Mouse (Mus musculus) adrenal gland, adult 18-20 months (tissue): ENCODE results near the gene Zfpm1. TPM values are rescaled to one million over a fixed set of nuclear protein-coding genes. Genes with fewer than 3 reads are reported as not detected.
"Not testable (repeated sequence)": the region's sequence is repeated elsewhere in the genome, so short reads cannot be mapped to it uniquely, and the experiment has no call there.

Experiments used
- DNase-seq, 2 experiments: peaks; one replicate each; pipeline ENCODE4 v3.0.0; 2021 to 2022; ENCODE audit warnings: low spot score in 2 of 2
- total RNA-seq, 2 experiments: library from RNA; stranded (reverse); gene quantifications; 1 replicate in 1 of 2; 2 replicates in 1 of 2; pipeline ENCODE4 v1.2.3; 2021

Zfpm1 gene
- total RNA-seq, 2 experiments from 2014 or later: 11.8 to 14.2 TPM

DNA sequence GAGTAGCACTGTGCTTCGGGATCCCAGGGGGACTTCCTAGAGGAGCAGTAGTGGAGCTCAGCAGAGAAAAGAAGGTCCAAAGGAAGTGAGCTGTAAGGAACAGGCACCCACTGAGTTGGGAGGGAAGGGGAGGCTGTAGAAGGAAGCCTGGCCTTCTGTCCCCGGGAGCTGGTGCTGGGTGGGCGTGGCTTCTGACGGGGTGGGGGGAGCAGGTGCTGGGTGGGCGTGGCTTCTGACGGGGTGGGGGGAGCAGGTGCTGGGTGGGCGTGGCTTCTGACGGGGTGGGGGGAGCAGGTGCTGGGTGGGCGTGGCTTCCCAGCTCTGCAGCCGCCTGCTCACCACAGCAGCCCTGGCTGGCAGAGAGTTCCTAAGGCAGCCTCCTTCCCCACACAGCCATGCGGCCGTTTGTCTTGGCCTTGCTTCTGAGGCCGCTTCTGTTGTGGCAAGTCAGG is 42.0 kb downstream of the Zfpm1 start:
- DNase-seq: not testable (repeated sequence)

DNA sequence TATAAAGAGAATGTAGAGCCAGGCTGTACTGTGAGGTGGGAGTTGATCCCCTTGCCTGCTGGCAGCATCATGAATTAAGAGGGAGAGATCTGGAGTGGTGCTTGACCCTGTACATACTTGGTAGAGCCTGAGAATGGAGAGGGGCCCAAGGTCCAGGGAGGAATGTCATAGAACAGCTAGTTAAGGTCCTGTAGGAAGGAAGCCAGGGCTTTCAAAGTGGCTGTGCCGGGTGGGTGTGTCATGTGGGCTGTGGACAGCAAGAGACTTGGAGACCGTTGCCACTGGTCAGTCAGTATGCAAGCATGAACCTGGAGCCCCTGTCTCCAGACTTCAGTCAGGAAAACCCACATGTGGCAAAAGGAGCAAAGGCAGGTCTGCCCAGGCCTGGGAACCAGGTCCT is 43.3 kb downstream of the Zfpm1 start:
- no peak for DNase-seq

DNA sequence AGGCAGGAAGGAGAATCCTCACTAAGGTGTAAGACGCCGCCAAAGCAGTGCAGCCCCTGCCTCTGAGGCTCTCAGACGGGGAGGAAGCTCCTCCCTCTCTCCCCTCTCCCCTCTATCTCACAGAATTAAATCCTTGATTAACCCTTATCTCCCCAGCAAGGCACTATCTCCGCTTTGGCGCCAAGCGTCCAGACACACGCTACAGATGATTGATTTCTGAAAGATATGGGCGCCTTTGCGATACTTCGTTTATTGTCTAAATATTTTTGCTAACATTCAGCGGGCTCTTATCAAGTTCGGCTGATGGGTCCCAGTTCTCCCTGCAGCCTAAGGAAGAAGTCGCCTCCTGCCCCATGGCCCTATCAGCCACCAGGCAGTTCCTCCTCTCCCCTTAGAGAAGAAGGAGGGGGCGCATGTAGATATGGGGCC is 44.2 kb downstream of the Zfpm1 start:
- no peak for DNase-seq

DNA sequence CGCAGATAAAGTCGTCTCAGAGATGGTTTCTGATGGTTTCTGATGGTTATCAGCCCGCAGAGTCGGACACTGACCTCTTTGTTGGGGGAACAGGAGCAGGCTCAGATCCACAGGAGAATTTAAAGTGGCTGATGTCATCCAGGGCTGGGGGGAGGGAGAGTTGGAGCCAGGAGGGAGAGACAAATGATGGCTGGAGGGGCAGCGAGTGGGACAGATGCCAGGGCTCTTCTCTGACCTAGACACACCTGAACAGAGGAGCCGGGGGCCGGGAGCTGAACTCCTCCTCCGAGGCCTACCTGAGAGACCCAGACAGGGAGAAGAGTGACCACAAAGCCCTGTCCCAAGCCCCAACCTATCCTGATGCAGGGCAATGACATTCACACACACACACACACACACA is 47.1 kb downstream of the Zfpm1 start:
- DNase-seq: no peak

DNA sequence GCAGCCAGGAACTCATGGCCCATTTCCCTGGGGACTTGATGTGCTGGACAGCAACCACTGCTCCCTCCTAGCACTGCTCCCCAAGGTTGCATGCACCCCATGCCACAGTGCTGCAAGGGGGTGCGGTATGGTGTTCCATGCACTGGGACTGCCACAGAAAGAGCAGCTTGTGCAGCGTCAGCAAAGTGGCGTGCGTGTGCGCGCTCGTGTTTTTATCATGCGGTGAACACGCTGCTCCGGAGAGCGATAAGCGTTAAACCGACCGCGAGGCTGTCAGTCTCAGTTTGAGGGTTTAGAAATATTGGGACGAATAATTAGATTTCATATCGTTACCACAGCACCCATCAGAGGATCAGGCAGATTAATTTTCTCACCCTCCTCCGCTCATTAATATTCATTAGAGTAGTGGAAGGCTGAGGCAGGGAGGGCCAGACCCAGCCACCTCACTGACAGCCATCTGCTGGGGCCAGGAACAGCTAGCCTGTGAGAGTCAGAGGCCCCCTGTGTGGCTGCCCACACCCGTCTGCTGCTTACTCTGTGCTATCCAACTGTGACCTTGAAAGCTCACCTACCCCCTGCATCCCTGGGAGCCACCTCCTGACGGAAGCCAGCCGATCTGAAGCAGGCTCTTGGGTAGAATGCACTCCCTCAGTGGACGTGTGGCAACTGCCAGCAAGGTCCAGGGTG is 47.8 kb downstream of the Zfpm1 start:
- no peak for DNase-seq

DNA sequence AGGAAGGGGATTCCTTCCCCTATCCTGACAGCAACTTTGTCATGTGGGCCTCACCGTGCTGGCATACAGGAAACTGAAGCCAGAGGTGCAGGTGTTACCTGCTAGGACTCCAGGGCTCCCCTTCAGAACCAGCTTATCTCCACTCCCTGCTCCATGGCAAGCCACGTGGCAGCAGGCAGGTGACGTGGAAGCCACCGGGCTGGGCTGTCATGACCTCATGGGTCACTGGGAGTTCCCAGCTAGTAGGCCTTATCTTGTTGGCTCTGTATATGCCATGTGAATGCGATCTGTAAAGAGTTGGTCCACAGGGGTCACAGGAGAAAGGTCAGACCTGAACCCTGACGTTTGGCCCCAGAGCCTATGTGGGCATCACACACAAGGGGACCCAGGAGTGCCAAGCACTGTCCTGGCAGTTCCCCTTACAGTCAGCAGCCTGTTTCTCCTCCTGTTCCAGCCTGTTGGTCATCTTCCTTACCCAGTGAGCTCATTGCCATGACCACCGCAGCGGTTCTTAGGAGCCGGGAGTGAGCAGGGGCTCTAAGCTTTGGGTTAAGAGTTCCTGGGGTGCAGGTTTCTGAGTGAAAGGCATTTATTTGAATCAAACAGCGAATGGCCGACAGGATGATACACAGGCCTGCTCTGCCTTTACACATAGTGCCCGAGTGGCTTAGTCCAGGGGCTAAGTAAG is 48.6 kb downstream of the Zfpm1 start:
- DNase-seq: no peak

DNA sequence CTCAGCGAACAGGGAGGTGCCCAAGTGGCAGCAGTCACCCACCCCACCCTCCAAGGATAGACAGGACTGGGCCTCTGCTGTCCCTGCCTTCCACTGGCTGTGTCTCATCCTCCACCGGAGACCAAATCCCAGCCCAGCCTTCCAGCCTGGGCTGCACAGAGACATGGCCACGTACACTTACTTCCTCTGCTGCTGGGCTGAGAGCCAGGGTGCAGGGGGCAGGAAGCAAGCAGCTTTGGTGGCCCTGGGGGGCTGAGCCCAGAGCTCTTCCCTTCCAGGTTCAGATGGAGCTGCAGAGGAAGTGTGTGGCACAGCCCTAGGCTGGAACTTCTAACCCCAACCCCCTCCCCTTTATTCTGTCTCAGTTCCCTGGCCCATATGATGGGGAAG is 49.2 kb downstream of the Zfpm1 start:
- DNase-seq: no peak

DNA sequence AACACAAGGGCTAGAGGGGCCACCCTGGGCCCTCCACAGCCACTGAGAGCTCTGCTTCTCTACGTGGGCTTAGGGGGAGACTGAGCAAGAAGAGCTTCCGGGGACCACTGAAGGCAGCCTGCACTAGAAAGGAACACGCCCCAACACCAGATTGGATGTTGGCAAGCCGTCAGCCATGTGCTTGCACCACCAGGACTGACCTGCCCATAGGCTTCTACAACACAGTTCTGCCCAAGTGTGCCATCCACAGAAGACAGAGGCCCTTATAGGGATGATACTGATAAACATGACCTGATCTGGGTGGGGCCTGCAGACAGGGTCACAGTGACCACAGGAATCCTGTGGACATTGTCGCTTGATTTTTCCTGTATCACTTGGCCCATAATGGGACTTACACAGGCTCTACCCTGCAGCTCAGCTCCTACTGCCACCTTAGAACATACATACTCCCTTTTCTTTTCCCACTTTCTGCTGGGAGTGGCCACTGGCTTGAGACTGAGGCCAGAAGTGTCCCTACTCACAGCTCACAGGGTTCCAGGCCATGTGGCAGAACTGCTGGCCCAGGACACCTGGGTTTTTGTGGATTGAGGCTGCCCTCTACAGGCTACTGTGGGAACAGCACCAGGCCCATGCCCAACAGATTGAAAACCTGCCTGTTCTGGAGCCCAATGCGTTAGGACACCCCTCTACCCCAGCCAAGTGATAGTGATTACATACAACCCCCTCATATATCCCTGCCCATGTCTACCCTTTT is 51.0 kb downstream of the Zfpm1 start:
- peak; percentile 88 to 89 for DNase-seq

DNA sequence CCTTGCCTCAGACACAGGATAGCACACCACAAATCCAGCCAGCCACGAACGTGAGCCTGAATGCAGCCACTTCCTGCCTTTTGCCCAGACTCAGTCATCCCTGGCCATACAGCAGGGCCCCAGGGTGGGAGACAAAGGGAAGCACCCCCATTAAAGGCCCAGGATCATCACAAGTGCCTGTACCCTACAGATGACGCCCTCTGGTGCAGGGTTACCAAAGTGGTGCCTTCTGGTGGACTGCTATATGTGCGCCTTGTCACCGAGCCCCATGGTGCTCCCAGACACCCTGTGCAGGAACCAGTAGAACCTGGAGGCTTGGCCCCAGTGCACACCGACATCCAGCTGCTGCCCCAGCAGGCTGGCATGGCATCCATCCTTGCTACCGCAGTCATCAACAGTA is 51.6 kb downstream of the Zfpm1 start:
- no peak for DNase-seq

DNA sequence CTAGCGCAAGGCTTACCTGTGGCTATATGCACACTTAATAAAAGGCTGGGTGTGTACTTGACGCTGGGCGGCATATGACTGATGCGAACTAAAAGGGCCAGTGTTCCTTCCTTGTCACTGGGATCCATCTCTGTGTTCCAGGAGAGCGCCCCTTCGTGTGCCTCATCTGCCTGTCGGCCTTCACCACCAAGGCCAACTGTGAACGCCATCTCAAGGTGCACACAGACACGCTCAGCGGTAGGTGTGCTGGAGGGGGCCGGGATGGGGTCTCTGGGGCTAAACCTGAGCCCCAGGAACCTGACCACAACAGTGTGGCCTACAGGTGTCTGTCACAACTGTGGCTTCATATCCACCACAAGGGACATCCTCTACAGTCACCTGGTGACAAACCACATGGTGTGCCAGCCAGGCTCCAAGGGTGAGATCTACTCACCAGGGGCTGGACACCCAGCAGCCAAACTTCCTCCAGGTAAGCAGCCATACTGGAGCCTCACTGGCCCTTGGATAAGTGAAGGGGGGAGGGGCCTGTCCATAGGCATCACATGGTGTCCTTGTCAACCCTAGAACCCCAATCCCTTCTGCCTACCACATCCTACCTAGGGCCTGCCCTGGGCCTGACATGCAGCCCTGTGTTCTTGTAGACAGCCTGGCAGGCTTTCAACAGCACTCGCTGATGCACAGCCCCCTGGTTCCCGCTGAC is 53.0 kb downstream of the Zfpm1 start:
- DNase-seq: no peak

DNA sequence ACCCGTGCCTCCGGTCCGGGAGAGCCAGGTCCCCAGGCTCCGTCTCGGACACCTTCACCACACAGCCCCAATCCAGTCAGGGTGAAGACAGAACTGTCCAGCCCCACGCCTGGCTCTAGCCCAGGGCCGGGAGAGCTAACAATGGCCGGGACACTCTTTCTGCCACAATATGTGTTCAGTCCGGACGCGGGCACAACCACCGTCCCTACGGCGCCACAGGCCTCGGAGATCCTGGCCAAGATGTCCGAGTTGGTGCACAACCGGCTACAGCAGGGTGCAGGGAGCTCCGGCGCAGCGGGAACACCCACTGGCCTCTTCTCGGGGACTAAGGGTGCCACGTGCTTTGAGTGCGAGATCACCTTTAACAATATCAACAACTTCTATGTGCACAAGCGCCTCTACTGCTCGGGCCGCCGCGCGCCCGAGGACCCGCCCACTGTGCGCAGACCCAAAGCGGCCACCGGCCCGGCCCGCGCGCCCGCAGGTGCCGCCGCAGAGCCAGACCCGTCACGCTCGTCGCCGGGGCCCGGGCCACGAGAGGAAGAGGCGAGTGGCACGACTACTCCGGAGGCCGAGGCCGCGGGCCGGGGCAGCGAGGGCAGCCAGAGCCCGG is 53.8 kb downstream of the Zfpm1 start:
- DNase-seq: no peak

DNA sequence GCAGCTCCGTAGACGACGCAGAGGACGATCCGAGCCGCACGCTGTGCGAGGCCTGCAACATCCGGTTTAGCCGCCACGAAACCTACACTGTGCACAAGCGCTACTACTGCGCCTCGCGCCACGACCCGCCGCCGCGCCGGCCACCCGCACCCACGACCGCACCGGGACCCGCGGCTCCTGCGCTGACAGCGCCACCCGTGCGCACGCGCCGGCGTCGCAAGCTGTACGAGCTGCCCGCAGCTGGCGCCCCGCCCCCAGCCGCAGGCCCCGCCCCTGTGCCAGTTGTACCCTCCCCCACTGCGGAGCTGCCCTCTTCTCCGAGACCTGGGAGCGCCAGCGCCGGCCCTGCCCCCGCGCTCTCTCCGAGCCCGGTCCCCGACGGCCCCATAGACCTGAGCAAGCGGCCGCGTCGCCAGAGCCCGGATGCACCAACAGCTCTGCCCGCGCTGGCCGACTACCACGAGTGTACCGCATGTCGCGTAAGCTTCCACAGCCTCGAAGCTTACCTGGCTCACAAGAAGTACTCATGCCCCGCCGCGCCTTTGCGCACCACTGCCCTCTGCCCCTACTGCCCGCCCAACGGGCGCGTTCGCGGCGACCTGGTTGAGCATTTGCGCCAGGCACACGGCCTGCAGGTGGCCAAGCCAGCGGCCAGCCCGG is 54.4 kb downstream of the Zfpm1 start:
- peak in 1 of 2 experiments; percentile 37 for DNase-seq

DNA sequence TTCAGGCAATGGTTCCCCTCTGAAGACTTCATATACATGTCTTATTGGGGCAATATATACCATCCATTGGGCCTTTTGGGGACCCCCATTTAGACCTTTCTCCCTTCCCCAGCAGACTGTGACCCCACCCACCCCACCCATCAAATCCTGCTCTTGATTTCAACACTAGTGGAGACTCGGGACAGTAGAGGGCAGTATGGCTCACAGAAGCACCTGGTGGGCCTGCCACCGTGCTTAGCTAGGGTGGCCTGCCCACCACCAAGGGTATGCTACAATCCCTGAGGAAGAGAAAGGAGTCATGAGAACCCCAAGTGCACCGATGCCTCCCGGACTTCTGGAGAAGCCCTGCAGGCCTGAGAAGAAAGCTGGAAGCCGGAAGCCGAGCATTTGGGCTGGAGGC is 56.9 kb downstream of the Zfpm1 start:
- DNase-seq: no peak

DNA sequence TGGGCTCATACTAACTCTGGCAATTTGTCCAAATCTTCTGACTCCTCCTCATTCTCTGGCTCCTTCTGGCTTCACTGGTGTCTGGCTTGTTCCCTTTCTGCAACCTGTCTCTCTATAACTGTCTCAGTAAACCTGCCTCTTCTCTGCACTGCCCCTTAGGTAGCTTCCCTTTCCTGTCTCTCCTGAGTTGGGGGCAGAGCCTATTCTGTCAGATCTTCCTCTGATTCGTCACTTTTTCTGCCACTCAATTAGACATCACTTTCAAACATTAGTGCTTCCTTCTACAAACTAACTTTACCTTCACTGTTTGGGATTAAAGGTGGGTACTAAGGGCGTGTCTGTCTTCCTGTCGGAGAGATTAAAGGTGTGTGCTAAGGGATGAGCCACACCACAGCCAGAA is 58.8 kb downstream of the Zfpm1 start:
- DNase-seq: no peak

DNA sequence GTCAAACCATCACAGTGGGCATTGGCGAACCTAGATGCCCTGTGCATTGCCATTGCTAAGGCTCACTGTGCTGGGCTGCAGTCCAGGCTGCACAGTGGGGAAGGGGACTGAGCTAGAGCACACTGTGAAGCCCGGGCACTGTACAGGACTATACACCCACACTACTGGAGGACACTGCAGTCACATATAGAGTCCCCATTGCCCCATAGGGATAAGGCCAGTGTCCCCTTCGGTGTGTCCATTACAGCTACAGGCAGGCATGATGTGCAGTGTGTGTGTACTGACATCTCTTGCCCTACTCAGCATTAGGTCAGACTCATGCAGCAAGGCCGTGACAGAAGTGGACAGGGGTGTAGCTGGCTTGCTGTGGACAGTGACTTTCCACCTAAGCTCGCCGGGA is 59.8 kb downstream of the Zfpm1 start:
- no peak for DNase-seq

DNA sequence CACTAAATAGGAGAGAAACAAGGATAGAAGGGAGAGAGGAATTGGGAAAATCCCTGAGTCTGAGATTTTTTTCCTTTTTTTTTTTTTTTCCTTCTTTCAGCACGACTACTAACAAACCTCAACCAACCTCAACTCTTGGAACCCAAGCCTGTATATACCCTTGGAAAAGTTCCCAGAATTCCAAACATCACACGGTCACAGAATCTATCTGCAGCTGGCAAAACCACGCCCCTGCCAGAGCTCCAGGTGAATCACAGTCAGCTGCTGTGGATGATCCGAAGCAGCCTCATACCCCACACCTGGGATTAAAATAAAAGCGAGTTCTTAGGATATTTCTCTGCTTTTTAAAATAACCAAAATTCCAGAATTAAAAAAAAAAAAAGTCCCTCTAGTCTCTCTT is 60.4 kb downstream of the Zfpm1 start:
- no peak for DNase-seq

DNA sequence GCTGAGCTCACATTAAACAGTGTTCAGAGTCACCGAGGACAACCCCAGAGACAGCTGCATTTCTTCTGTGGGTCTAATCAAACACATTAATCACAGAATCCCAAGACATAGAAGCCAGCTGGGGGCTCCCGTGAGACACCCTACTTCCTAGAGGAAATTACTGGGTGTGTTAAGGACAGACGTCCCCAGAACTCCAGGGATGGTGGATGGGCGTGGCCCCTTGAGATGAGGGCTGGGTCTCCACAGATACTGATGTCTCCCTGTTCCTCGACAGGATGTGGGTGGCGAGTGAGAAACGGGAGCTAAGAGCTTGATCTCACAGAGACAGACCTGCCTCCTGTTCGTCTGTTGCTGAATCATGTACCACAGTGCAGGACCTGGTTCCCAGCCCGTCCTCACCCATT is 60.9 kb downstream of the Zfpm1 start:
- no peak for DNase-seq

DNA sequence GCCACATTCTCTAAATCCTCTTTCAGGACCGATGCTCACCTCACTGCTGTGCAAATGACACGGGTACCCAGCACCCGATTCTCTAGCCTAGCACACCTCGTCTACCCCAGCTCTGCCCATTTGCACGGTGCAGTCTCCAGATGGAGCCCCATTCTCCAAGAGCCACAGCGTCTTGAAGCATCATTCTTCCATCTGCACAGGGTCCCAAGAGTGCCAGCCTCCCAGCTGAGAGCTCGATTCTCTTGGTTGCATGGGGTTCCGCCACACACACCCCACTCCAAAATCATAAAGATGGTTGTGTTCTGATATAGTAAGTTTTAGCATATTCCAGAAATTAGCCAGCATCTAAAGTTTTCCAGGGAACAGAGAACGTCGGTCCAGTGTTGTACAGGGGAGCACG is 61.4 kb downstream of the Zfpm1 start:
- no peak for DNase-seq

DNA sequence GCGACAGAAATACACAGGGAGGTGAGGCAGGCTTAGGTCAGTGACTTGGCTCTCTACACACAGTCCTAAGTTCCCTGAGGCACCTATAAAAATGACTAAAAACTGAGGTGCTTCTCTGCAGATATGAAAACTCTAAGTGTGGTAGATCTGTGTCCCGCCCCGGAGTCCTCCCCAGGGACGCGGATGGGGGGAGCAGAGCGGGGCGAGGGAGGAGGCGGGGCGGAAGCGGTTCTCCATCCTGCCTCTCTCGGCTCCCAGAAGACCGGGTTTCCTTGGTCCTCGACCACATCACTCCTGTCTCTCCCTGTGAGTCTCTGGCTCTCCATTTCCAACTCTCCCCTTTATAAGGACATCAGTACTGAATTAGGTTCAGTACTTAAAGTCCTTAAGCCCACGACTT is 61.8 kb downstream of the Zfpm1 start:
- no peak for DNase-seq

DNA sequence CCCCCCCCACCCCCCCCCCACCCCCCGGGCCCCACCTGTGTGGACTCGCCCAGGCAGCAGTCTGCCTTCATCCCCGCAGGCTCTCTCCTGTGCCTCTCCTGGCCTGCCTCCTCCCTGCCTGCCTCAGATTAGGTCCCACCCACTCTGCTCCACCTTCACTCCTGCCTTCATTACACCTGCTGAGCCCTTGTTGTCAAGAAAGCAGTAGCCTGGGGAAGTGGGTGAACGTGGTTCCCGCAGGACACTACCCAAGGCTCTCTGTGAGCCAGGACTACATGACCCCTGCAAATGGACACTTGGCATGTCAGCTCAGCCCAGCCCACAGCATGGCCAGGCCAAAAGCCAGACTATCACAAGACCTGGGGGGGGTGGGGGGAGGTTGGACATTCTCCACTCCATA is 62.3 kb downstream of the Zfpm1 start:
- no peak for DNase-seq
